Mouse (Mus musculus): ENCODE measurements at regions not wholly inside any gene's neighbourhood (a gene's known extent, or its start where the extent isn't known, plus 50 kb on each side); places are given as distances from the start of the nearest gene placed in this dataset.

GRCm38 (mm10) chr17:29775836-29776235, 59.0 kb upstream of the Ccdc167 start:
- DNase-seq (ENCODE audit: low spot score in 2 of 2) = no peak
- intact Hi-C loops (cut with DNase I) = no loop called here

DNA sequence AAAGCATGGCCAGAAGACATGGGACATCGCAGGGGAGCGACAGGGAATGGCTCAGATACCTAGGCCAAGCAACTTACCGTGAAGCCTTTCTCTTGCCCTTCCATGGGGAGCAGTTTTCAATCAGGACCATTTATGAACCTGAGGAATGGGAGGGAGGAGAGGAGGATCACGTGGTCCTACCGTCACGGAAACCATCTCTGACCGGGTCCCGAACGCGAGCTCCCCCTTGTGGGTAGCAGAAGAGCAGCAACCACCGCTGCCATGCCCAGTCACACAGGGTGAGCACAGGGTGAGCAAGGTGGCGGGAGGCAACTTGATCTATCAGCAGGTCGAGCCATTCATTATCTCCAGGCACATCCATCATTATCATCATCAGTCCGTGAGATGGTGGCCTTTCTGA, 56.5 kb upstream of the Ccdc167 start:
- intact Hi-C loops (cut with DNase I) = no loop called here
- peak in 1 of 2 experiments; percentile 47 for DNase-seq (ENCODE audit: low spot score in 2 of 2)

- DNase-seq (ENCODE audit: low spot score in 2 of 2) = no peak
- intact Hi-C loops (cut with DNase I) = no loop called here
These were observed 54.1 kb upstream of the Ccdc167 start for GRCm38 (mm10) chr17:29770914-29771313.

GRCm38 (mm10) chr17:29769631-29770030, 52.8 kb upstream of the Ccdc167 start:
- intact Hi-C loops (cut with DNase I) = no loop called here
- DNase-seq (ENCODE audit: low spot score in 2 of 2) = no peak

- intact Hi-C loops (cut with DNase I) = no loop called here
These were observed 52.3 kb upstream of the Ccdc167 start for GRCm38 (mm10) chr17:29769143-29769542.

GRCm38 (mm10) chr17:29768642-29769041, 51.8 kb upstream of the Ccdc167 start:
- intact Hi-C loops (cut with DNase I) = no loop called here
- no peak for DNase-seq (ENCODE audit: low spot score in 2 of 2)

More at GRCm38 (mm10) chr17:29769143-29769542, 52.3 kb upstream of the Ccdc167 start:
- no peak for DNase-seq (ENCODE audit: low spot score in 2 of 2)
